Mouse (Mus musculus): Measurements from ENCODE around the gene Renbp. TPM values are rescaled to one million over a fixed set of nuclear protein-coding genes. Genes with fewer than 3 reads are reported as not detected.

The Renbp gene
- total RNA-seq (2023): 10 to 100 TPM; 12.2 to 19.8 TPM

GRCm38 (mm10) chrX:73930402-73931062, at the start of gene Renbp:
Renbp (minus strand) TSS chrX:73930850.

GRCm38 (mm10) chrX:73966248-73967176, 35.9 kb upstream of the Renbp start, which contains the start of gene Hcfc1:
Hcfc1 (minus strand) TSS chrX:73966357.

GRCm38 (mm10) chrX:73921823-73922549, 8.7 kb downstream of the Renbp start, which contains the start of the genes Arhgap4 and Naa10:
Arhgap4 (minus strand) TSS chrX:73921870.
Naa10 (minus strand) TSS chrX:73921944.

GRCm38 (mm10) chrX:73895719-73896118, 34.9 kb downstream of the Renbp start, which contains the start of gene L1cam:
L1cam (minus strand) TSS chrX:73896105.

GRCm38 (mm10) chrX:73891551-73892152, 39.0 kb downstream of the Renbp start, which contains the start of gene Avpr2:
Avpr2 (plus strand) TSS chrX:73892102.

Other genes starting within 250 kb of the Renbp start
- gene Bcap31, start 214.7 kb downstream of the Renbp start, total RNA-seq (2023): 10 to 100 TPM; 83.3 to 89.0 TPM
- 10 to 100 TPM; 83.3 to 92.9 TPM for gene Abcd1, start 214.3 kb downstream of the Renbp start, total RNA-seq (2023)
- under 1 TPM; 0.44 to 0.60 TPM for gene Plxnb3, start 173.8 kb downstream of the Renbp start, total RNA-seq (2023)
- gene Srpk3, start 156.4 kb downstream of the Renbp start, total RNA-seq (2023): 1 to 10 TPM in 1 of 2 experiments, under 1 TPM in 1; 0.89 to 1.8 TPM
- gene Idh3g, start 144.0 kb downstream of the Renbp start, total RNA-seq (2023): 100 to 1,000 TPM in 1 of 2 experiments, 10 to 100 TPM in 1; 89.0 to 105 TPM
- gene Ssr4, start 143.8 kb downstream of the Renbp start, total RNA-seq (2023): 100 to 1,000 TPM; 128 TPM
- 1 to 10 TPM in 1 of 2 experiments, under 1 TPM in 1; 0.64 to 1.2 TPM for gene Pdzd4, start 105.9 kb downstream of the Renbp start, total RNA-seq (2023)
- gene Avpr2, start 38.7 kb downstream of the Renbp start, total RNA-seq (2023): under 1 TPM in 1 of 2 experiments, not detected in 1; 0.20 TPM
- gene L1cam, start 34.7 kb downstream of the Renbp start, total RNA-seq (2023): 10 to 100 TPM; 30.0 to 50.1 TPM
- gene Arhgap4, start 9.0 kb downstream of the Renbp start, total RNA-seq (2023): 100 to 1,000 TPM; 227 to 235 TPM
- gene Naa10, start 8.9 kb downstream of the Renbp start, total RNA-seq (2023): 10 to 100 TPM; 38.1 to 42.0 TPM
- 10 to 100 TPM; 86.7 to 87.3 TPM for gene Hcfc1, start 35.5 kb upstream of the Renbp start, total RNA-seq (2023)
- gene Irak1, start 93.1 kb upstream of the Renbp start, total RNA-seq (2023): 10 to 100 TPM; 63.0 to 75.4 TPM
- not detected for gene Opn1mw, start 196.6 kb upstream of the Renbp start, total RNA-seq (2023)
- 10 to 100 TPM; 24.4 to 25.0 TPM for gene Mecp2, start 204.5 kb upstream of the Renbp start, total RNA-seq (2023)
- gene Tex28, start 237.0 kb upstream of the Renbp start, total RNA-seq (2023): not detected
- gene Tktl1, start 246.4 kb upstream of the Renbp start, total RNA-seq (2023): not detected

Measured in neutrophil, adult 59 days (primary cell).